Mouse (Mus musculus) right cerebral cortex, postnatal 4 days (tissue): ENCODE measurements around the gene Gapdhs.
"Not testable (repeated sequence)": the region's sequence is repeated elsewhere in the genome, so short reads cannot be mapped to it uniquely, and the experiment has no call there.

Experiments
- DNase-seq: peaks from one replicate; pipeline ENCODE4 v3.0.0-alpha.2; 2022

Gene Gapdhs

DNA sequence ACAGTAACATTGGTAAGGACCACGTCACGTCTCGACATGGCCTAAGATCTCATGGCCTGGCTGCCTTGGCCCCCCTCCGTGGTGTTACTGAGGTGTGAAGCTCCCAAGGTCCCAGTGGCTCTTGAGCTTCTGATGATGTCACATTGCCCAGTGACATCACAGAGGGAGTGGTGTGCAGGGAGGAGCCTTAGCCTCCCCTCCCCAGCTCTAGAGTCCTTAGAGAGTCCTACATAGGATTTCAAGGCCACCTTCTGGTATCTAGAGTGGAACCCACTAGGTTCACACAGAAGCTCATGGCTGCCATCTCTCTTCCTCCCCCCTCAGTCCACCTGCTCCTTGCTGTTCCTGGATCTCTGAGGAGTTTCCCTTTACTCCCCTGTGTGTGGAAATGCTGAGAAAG, at the start of gene Gapdhs:
Gapdhs (minus strand) TSS at position 65 of the 400 bp plus-strand sequence.
- DNase-seq: not testable (repeated sequence)

- DNase-seq: no peak
Observed at GRCm38 (mm10) chr7:30791921-30792320, 48.4 kb upstream of the Gapdhs start.

- no peak for DNase-seq
Observed at GRCm38 (mm10) chr7:30790141-30790540, 46.7 kb upstream of the Gapdhs start.

DNA sequence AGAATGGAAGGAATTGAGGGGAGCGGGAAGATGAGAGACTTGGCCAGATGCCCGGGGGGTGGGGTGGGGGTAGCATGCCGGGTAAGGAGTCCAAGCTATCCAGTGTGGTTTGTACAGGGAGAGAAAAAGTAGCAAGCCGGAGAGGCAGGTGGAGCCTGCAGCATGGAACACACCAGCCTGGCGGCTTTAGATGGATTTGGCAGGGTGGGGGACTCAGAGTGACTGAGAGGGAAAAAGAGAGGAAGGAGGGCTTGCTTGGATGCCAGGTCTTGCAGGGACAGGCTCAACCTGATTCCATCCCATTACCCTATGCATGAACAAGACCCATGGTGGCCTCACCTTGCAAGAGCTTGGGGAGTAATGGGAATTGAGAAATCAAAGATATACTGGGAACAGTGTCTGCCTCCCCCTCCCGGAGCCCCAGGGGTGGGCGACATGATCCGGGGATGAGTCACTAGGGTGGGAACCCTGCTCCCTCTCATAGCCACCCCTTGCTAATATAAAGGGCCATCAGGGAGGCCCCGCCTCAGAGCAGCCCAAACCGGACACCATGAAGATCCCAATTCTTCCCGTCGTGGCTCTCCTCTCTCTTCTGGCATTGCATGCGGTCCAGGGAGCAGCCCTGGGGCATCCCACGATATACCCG, 44.0 kb upstream of the Gapdhs start, which contains the start of gene Krtdap:
Krtdap (plus strand) TSS at position 520 of the 646 bp plus-strand sequence.
- DNase-seq: no peak

DNA sequence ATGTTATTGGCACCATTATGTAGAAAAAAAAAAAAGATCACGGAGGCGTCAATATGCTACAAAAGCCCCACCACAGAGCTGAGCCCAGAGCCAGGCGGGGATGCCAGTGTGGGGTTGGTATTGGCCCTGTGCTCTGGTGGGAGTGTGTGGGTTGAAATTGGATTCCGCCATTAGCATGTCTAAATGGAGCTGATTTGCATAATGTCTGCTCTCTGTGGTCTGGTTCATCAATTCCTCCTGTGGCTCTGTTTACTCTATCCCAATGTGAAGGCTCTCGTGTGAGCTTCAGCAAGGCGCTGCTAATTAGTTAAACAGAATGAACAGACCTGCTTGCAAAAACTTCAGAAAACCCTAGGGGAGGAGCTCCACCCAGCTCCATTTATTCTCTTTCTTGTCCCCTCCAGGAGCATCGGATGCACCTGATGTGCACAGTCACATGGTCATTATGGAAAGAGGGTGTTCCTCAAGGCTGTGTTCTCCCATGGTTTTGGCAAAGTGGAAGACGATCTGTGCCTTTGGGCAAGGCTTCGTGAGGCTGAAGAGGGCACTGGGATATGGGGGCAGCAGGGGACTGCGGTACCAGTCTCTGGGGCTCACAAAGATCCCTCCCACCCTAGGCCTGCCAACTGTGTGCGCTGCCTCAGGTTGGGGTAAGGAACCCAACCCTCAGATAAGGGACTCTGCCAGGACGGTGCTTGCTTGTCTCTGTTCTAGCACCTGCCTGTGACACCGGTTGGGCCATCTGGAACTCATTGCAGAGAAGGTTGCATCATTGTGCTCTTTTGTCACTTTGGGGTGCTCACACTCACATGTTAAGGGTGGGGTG, 42.5 kb upstream of the Gapdhs start:
- no peak for DNase-seq

DNA sequence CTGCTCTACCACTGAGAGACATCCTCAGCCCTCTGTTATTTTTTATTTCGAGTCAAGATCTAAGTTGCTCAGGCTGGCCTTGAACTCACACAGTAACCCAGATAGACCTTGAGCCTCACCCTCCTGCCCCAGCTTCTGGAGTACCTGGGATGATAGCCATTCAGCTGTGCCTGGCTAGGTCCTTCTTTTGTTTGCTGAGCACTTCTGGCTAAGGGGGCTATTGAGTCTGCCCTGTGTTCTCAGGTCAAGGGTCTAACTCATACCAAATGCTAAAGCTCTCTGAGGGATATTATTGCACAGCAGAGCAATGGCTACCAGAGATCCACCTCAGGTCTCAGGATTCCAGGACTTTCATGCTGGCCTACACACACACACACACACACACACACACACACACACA, 41.7 kb upstream of the Gapdhs start:
- DNase-seq: no peak

- DNase-seq: no peak
Observed at GRCm38 (mm10) chr7:30782658-30783057, 39.2 kb upstream of the Gapdhs start.

DNA sequence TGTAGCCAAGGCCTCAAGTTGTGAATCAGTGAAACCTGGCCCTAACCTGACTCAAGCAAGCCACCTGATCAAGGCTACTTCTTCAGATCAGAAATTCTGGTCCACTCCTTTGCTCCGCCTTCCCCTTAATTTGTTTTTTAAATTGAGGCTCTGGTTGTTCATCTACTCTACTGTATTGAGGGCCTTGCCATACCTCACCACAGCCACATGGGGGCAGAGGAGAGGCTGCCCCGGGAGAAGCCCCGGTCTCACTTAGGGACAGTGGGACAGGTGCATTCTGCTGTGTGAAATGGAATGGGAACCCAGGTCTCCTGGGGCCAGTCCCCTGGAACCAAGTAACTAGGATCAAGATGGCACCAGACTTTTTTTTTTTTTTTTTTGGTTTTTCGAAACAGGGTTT, 38.3 kb upstream of the Gapdhs start:
- no peak for DNase-seq

DNA sequence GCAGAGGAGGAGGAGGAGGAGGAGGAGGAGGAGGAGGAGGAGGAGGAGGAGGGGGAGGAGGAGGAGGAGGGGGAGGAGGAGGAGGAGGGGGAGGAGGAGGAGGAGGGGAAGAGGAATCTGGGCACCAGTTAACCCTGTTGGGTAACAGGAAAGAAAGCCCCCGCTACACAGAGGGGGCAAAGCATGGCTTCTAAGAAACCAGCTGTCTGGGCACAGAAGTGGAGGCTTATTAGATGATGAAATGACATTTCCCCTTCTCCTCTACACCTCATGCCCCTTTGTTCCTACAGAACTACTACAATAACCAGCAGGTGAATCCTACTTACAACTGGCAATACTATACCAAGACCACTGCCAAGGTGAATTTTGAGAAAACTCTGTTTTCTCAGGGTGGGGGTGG, 34.4 kb upstream of the Gapdhs start:
- DNase-seq: no peak

DNA sequence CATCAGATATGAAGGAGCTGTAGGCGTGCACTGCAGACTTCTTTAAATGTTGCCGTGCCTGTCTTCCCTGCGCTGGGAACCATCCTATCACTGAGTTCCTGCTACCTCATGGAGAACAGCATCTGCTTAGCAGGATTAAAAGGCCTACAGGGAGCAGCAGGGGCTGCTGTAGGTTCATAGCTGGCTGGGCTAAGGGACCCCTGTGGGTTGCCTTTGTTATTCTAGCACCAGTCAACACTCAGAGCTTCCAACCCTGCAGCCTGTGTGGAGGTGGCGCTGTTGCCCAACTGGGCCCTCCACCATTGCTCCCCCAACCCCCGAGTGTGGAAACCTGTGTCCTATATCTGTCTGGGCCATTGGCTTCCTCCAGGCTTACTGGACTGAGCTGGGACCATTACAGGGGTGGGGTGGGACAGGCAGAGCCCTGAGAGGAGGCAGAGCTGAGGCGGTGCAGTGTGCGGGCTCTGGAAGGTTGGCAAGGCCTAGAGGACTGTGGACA, 33.6 kb upstream of the Gapdhs start:
- DNase-seq: no peak

DNA sequence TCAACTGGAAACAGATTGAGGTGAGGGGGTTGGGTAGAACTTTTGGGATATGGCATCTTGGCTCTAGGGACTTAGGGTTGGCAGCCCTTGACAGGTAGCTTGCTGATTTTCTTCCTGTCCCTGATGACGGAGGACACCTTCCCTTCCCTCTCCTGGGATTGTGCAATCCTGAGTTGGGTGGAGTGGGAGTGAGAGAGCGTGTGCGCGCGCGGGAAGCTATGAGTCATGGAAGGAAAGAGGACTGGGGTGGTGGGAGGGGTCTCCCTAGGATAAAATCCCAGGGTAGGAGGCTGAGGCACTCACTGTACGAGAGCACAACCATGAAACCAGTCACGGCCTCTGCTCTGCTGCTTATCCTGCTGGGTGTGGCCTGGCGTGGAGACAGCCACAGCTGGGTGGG, 32.6 kb upstream of the Gapdhs start:
- DNase-seq: no peak

- DNase-seq: no peak
Observed at GRCm38 (mm10) chr7:30769236-30769635, 25.8 kb upstream of the Gapdhs start.

DNA sequence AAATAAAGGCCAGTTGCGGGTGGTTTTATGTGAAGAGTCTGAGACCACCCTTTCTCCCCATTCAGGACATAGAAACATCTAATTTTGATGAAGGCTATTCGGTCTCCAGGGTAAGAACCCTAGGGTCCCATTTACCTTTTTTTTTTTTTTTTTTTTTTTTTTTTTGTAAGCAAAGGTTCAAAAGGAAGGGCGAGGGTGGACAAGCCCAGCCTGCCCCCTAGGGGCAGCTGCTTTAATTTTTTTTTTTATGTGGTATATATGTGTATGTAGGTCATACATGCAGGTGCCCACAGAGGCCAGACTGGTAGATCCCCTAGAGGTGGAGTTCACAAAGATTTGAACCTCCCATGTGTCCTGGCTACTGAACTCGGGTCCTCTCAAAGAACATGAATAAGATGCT, 22.9 kb upstream of the Gapdhs start:
- no peak for DNase-seq

- no peak for DNase-seq
Observed at GRCm38 (mm10) chr7:30765173-30765572, 21.7 kb upstream of the Gapdhs start.

- no peak for DNase-seq
Observed at GRCm38 (mm10) chr7:30763456-30763855, 20.0 kb upstream of the Gapdhs start, which contains the start of gene Dmkn. TSS of gene Dmkn (plus strand) at chr7:30763756.

DNA sequence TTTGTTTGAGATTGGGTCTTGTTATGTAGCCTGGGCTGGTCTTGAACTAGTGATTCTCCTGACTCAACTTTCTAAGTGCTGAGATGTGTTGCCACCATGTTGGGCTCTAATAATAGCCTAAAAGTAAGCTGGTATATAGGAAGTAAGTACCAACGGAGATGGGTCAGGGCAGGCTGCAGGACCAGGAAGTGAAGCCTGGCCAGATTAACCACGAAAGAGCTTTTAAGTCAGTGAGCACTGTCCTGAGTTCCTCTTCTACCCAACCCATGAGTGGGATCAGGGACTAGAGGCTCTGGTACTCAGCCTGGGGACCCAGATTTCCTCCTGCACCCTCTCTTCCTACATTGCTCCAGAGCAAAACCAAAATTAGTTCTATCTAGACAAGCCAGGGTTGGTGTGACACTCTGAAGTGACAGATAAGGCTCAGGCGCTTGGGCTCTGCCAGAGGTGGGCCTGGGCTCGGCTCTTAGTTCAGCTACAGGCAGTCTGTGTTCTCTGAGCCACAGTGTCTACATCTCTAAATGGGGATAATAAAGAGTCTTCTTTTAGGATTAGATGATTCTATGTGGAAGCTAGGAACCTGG, 18.4 kb upstream of the Gapdhs start:
- DNase-seq: no peak

DNA sequence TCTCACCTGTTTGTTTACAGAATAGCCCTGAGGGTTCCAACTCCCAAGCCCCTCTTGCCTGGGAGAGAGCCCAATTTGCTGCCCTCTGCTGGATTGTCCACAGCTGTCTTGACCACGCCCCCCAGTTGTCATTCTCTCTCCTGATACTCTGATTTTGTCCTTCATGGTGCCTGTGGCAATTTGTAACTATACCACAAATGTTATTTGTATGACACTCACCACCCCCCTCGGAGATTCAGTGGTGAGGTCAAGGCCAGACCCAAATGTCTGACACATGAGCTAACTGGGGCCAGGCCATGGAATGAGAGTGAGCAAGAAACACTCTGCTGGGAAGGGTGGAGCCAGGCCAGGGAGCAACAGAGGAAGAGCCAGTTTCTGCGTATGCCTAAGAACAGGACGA, 15.4 kb upstream of the Gapdhs start:
- peak; percentile 17 for DNase-seq

- no peak for DNase-seq
Observed at GRCm38 (mm10) chr7:30757001-30757400, 13.5 kb upstream of the Gapdhs start.

- no peak for DNase-seq
Observed at GRCm38 (mm10) chr7:30751086-30751669, 7.7 kb upstream of the Gapdhs start, which contains the start of gene Sbsn. TSS of gene Sbsn (plus strand) at chr7:30751471.

- DNase-seq: no peak
Observed at GRCm38 (mm10) chr7:30749824-30750606, 6.5 kb upstream of the Gapdhs start.

DNA sequence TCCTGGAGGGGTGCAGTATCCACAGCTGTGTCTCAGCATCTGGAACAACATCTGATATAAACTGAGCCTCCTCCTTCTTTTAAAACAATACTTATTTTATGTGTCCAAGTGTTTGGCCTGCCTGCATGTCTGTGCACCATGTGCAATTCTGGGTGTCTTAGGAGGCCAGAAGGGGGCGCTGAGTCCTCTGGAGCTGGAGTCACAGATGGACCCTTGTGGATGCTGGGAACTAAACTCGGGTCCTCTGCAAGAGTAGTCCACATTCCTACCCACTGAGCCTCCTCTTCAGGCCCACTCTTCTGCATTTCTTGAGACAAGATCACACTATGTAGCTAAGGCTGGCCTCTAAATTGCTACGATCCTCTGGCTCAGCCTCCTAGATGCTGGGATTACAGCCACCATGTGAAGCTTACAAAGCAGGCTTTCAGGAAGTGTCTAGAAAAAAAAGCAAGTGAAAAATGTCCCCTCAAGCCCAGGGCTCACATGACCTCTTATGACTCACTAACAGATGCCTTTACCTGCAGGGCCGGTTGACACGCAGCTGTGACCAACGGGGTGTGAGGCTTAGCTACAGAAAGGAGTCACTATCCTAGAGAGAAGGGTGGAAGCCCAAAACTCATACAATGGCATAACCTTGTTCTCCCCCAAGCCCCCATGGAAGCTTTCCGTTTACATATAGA, 4.2 kb upstream of the Gapdhs start:
- DNase-seq: no peak
